Mouse (Mus musculus) forebrain, embryonic 14.5 days (tissue): ENCODE results near the gene Atp13a5. TPM values are rescaled to one million over a fixed set of nuclear protein-coding genes. Genes with fewer than 3 reads are reported as not detected.
A peak's percentile ranks its signal among the peaks of the same experiment; 100 is the strongest.

Source experiments
- ATAC-seq: fragments of 200-750 bp; cut with Nextera tagmentation; 2 replicates; pipeline ENCODE4 v1.8.0; 2017; ENCODE audit warnings: mild to moderate bottlenecking, moderate library complexity
- DNase-seq: peaks from one replicate; pipeline ENCODE4 v3.0.0-alpha.2; 2015; ENCODE audit warnings: low spot score
- H3K27ac ChIP-seq: fragments of 300-500 bp; sonication (generic); 2 replicates; pipeline ENCODE4 v1.5.1; 2014; ENCODE audit warnings: low read depth, mild to moderate bottlenecking, control low read depth, low read length, moderate library complexity
- H3K27me3 ChIP-seq: fragments of 300-500 bp; sonication (generic); replicated peaks from 2 replicates; pipeline ENCODE4 v1.6.1; 2014; ENCODE audit warnings: low read length, control low read depth, mixed read lengths; ENCODE audit not compliant: control insufficient read depth, insufficient read depth
- H3K36me3 ChIP-seq: fragments of 300-500 bp; sonication (generic); 2 replicates; pipeline ENCODE4 v1.6.1; 2014; ENCODE audit warnings: low read length, control low read depth; ENCODE audit not compliant: control insufficient read depth, insufficient read depth
- H3K4me1 ChIP-seq: fragments of 300-500 bp; sonication (generic); 2 replicates; pipeline ENCODE4 v1.6.1; 2014; ENCODE audit warnings: antibody characterized with exemption, low read length, control low read depth; ENCODE audit not compliant: control insufficient read depth, insufficient read depth
- H3K4me2 ChIP-seq: fragments of 300-500 bp; sonication (generic); 2 replicates; pipeline ENCODE4 v1.6.1; 2014; ENCODE audit warnings: mild to moderate bottlenecking, control low read depth, low read length
- H3K4me3 ChIP-seq: fragments of 300-500 bp; sonication (generic); 2 replicates; pipeline ENCODE4 v1.5.1; 2014; ENCODE audit warnings: low read depth, low read length, control low read depth
- H3K9ac ChIP-seq: fragments of 300-500 bp; sonication (generic); 2 replicates; pipeline ENCODE4 v1.6.1; 2014; ENCODE audit warnings: mild to moderate bottlenecking, low read length, control low read depth, moderate library complexity
- H3K9me3 ChIP-seq: fragments of 300-500 bp; sonication (generic); replicated peaks from 2 replicates; pipeline ENCODE4 v1.6.1; 2016; ENCODE audit warnings: low read length, control low read depth, mixed read lengths; ENCODE audit not compliant: control insufficient read depth
- WGBS: fragments of 180-500 bp; shearing (Covaris S2); extraction: QIAGEN DNeasy Blood & Tissue Kit; methylation state at CpG from one replicate; pipeline ENCODE4 v1.1.7; 2014; 5-methylcytosine and 5-hydroxymethylcytosine counted together
- polyA plus RNA-seq: library from polyadenylated mRNA; unstranded; fragments of >200 nt; fragmentation: Nextera tagmentation; extraction: Ambion mirVana; gene quantifications from 2 replicates; pipeline ENCODE4 v1.2.1, GENCODE M21; 2014

Gene Atp13a5
- polyA plus RNA-seq, 1 experiment from 2014 or later, result 0.32 TPM

DNA sequence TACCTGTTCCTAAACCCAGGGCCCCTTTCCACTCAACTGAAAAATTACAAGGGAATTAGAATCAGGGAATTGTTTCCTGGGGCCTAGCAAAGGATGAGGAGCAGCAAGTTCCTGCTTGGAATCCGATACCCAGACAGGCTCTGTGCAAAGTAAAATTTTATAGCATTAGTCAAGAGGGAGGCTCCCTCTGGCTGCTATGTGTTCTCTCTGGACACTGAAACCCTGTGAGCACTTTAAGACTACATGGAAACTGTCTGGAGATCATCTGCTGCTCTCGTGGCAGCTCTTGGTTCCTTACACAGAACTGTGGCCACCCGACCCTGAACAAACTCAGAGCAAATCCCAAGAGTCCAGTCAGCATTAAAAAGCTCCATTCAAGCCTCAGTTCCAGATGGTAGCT, 50.6 kb downstream of the Atp13a5 start:
- WGBS, result 58% methylated on average over 3 of the region's 3 CpGs
- ATAC-seq, result no peak
- Histone ChIP-seq H3K4me3 (no peak overlapping the region), H3K36me3 (no peaks in the 10 kb centered on the region), H3K9ac (no peak overlapping the region), H3K27me3 (no peaks in the 10 kb centered on the region), H3K27ac (no peak overlapping the region), H3K4me2 (no peak overlapping the region), H3K4me1 (peaks cover 8% of the 10 kb centered on the region; the same call in 1 of the 2 replicates), H3K9me3 (no peaks in the 10 kb centered on the region)
- DNase-seq, result no peak

DNA sequence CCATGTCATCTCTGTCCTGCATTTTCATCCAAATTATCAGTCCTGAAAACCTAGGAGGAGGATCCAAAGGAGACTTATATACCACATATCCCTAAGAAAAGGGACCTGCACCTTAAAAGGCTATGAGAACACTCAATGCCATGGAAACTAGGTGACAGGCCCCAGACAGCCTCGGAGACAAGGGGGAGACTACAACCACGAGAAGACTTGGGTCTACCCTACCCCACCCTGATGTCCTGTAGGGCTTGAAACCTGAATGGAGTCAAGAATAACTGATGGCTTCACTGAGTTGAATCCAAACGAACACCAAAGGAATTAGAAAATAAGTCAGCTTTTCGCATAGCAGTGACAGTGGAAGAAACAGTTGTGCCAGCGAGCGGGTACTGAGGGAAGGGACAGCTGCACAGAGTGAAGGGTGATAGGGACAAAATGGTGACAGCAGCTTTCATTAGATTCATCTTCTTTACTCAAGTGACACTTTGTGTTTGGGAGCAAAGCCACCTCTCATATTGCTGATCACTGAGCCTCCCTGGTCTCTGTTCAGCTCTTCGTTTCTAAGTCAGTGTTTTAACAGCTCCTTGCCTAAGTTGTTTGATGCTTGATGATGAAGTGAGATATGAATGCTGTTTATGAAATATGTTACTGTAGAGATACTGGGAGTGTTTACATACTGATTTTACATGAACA, 53.2 kb downstream of the Atp13a5 start:
- Histone ChIP-seq H3K4me1 (no peaks in the 10 kb centered on the region), H3K9me3 (no peaks in the 10 kb centered on the region), H3K27ac (no peak overlapping the region), H3K36me3 (no peaks in the 10 kb centered on the region), H3K4me2 (no peak overlapping the region), H3K4me3 (no peak overlapping the region), H3K9ac (no peak overlapping the region), H3K27me3 (no peaks in the 10 kb centered on the region)
- DNase-seq, result no peak
- 88% methylated on average over 7 of the region's 7 CpGs for WGBS
- no peak for ATAC-seq

DNA sequence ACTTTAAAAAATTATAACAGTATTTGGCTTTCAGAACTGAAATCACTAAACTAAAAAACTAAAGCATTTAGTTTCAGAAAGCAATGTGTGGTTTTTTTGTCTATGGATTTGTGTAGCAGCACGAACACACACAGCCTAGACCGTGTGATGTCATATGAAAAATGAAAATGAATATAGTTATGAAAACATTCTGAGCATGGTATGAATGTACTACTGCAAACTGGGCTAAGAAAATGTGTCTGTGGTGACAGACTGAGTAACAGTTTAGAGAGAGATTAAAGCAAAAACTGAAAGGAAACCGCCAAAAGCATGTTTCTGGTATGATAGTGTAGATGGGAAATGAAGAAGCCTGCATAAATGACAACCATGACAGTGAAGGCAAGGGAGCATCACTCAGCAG, 57.8 kb downstream of the Atp13a5 start:
- H3K4me3 ChIP-seq, result no peak overlapping the region
- no peaks in the 10 kb centered on the region for H3K9me3 ChIP-seq
- H3K9ac ChIP-seq, result no peak overlapping the region
- H3K27ac ChIP-seq, result no peak overlapping the region
- DNase-seq, result no peak
- no peaks in the 10 kb centered on the region for H3K36me3 ChIP-seq
- no peak for ATAC-seq
- H3K4me1 ChIP-seq, result no peaks in the 10 kb centered on the region
- no peak overlapping the region for H3K4me2 ChIP-seq
- no peaks in the 10 kb centered on the region for H3K27me3 ChIP-seq
- 92% methylated on average over 3 of the region's 3 CpGs for WGBS

DNA sequence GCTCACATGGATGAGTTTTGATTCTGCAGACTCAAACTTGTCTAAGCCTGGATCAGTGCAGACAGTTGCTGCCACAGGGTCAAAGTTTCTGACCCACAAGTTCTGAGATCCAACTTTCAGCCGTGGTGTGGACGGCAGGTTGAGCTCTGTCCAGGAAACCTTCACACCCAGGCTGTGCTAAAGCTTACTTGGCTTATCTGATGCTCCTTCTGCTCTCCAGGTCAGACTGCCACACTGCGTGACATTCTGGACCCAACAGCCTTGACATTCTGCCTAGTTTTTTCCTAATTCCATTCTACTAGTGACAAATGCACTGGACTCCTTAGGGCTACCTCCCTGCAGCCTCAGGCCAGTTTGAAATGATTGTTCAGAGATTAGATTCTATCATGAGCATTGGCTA, 63.1 kb downstream of the Atp13a5 start:
- Histone ChIP-seq H3K4me2 (no peak overlapping the region), H3K36me3 (no peaks in the 10 kb centered on the region), H3K27ac (no peak overlapping the region), H3K9me3 (no peaks in the 10 kb centered on the region), H3K4me3 (no peak overlapping the region), H3K4me1 (no peaks in the 10 kb centered on the region), H3K27me3 (no peaks in the 10 kb centered on the region), H3K9ac (no peak overlapping the region)
- WGBS, result 95% methylated on average over 3 of the region's 3 CpGs
- ATAC-seq (no peak), DNase-seq (no peak)

DNA sequence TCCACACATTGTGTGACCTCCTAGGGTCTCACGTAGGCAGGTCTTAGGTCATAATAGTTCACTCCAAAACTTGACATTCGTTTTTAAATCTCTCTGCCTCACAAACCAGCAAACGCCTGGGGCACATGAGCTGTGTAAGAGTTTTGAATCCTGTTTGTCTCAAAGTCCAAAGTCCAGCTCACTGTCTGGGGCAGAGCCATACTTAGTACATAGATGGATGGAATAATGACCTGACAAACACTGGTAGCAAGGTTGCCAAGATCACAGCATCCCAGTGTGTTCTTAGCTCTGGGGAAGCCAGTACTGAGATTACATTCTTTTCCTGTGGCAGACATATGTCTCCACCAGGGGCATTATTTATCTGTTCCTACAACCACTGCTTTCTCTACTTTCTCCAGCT, 63.5 kb downstream of the Atp13a5 start:
- Histone ChIP-seq H3K4me2 (no peak overlapping the region), H3K9me3 (no peaks in the 10 kb centered on the region), H3K4me1 (no peaks in the 10 kb centered on the region), H3K27me3 (no peaks in the 10 kb centered on the region), H3K27ac (no peak overlapping the region), H3K4me3 (no peak overlapping the region), H3K9ac (no peak overlapping the region), H3K36me3 (no peaks in the 10 kb centered on the region)
- ATAC-seq (no peak), DNase-seq (no peak)
- 89% methylated on average over 3 of the region's 3 CpGs for WGBS

DNA sequence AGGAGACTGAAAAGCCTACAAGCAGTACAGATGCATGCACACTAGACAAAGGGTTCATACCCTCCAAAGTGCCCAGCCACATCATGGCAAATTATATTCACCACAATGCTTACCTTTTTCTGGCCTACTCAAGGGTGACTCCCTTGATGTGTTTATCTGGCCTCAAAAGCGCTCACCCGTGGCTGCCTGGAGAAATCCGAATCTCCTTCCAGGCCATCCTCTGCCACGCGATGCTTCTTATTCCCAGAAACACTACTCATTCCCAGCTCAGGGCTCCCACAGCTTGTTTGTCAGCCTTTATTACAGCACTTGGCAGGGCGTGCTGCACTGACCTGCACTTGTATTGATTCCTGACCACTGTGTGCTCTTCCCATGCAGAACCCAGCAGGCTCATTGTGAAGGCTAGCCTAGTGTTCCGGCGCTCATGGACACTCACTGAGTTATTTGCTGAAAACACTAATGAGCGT, 80.9 kb downstream of the Atp13a5 start:
- peak; percentile 4 for DNase-seq

DNA sequence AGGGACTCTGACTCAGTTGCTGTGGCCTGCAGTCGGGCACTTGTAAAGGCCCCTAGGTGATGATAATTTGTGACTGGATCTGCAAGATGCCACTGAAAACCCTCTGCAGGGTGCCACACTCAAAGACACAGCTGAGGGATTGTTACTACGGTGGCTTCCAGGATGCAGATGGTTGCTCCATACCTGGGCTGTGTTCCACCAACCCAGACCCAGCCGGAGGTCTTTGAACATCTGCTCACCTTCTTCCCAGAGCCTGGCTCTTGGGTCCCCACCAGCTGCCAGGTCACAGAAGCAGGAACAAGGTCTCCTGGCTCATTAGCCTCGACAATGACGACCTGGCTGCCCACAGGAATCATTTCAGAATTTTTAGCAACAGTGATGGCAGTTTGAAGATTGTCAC, 97.8 kb downstream of the Atp13a5 start:
- no peak overlapping the region for H3K4me2 ChIP-seq
- ATAC-seq, result no peak
- H3K4me3 ChIP-seq, result no peak overlapping the region
- no peak overlapping the region for H3K9ac ChIP-seq
- no peak for DNase-seq
- no peak overlapping the region for H3K27ac ChIP-seq
- no peaks in the 10 kb centered on the region for H3K27me3 ChIP-seq
- H3K9me3 ChIP-seq, result no peaks in the 10 kb centered on the region
- 69% methylated on average over 5 of the region's 5 CpGs for WGBS
- H3K4me1 ChIP-seq, result no peaks in the 10 kb centered on the region
- H3K36me3 ChIP-seq, result no peaks in the 10 kb centered on the region

More for the DNA sequence above, 80.9 kb downstream of the Atp13a5 start:
- Histone ChIP-seq H3K27me3 (no peaks in the 10 kb centered on the region), H3K4me2 (no peak overlapping the region), H3K9ac (no peak overlapping the region), H3K9me3 (no peaks in the 10 kb centered on the region), H3K4me3 (no peak overlapping the region), H3K27ac (no peak overlapping the region), H3K4me1 (no peaks in the 10 kb centered on the region), H3K36me3 (no peaks in the 10 kb centered on the region)
- 74% methylated on average over 9 of the region's 9 CpGs for WGBS
- no peak for ATAC-seq

DNA sequence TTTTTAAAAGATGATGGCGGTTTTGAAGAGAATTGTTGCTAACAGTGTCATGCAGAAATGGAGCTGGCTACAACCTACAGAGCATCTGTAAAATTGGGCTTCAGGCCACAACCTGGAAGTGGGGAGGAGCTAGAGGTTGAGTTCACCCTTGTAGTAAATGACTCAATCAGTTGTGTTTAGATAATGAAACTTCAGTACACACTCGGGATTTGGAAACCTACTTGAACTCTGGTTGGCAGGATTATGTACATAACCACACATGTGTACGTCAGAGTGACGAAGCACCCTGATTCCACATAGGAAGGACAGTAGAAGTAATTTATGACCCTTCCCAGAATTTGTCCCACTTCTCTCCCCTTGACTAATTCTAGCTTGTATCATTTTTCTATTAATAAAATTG, 124.2 kb downstream of the Atp13a5 start:
- Histone ChIP-seq H3K9me3 (no peaks in the 10 kb centered on the region), H3K27me3 (no peaks in the 10 kb centered on the region), H3K4me1 (no peaks in the 10 kb centered on the region), H3K9ac (no peak overlapping the region), H3K36me3 (no peaks in the 10 kb centered on the region), H3K4me3 (no peak overlapping the region), H3K4me2 (no peak overlapping the region), H3K27ac (no peak overlapping the region)
- WGBS, result 90% methylated on average over 4 of the region's 4 CpGs
- ATAC-seq (no peak), DNase-seq (no peak)

DNA sequence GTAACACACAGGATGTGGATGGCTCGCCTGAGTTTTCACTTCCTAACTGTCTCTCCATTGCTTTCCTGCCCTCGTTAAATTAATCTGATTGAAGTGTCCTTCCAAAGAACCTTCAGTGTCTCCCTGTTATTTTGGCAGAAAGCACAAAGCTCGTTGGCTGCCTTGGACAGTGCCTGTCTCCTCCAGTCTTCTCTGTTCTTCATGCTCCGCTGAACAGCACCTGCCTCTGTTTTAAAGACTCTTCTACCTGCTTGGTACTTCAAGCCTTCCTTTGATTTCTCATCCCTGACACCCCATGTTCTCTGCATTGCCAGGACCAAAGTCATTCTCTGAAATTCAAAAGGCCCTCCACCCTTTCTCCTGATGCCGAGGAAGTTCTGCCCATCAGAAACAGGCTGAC, 142.6 kb downstream of the Atp13a5 start:
- Histone ChIP-seq H3K4me2 (no peak overlapping the region), H3K4me3 (no peak overlapping the region), H3K4me1 (no peaks in the 10 kb centered on the region), H3K36me3 (no peaks in the 10 kb centered on the region), H3K27ac (no peak overlapping the region), H3K9me3 (no peaks in the 10 kb centered on the region), H3K27me3 (no peaks in the 10 kb centered on the region), H3K9ac (no peak overlapping the region)
- DNase-seq (no peak), ATAC-seq (no peak)
- WGBS, result 65% methylated on average over 5 of the region's 5 CpGs
